Mouse (Mus musculus) left cerebral cortex, adult 2 months (tissue): ENCODE measurements at regions not wholly inside any gene's neighbourhood (a gene's known extent, or its start where the extent isn't known, plus 50 kb on each side); places are given as distances from the start of the nearest gene placed in this dataset.
"Not testable (repeated sequence)": the region's sequence is repeated elsewhere in the genome, so short reads cannot be mapped to it uniquely, and the experiment has no call there.

ENCODE experiments used
- DNase-seq, 2 experiments: peaks; one replicate each; pipeline ENCODE4 v3.0.0; 2021 to 2022; ENCODE audit warnings: low spot score in 2 of 2, mixed read lengths in 1 of 2; ENCODE audit errors: extremely low spot score in 1 of 2
- H3K27ac ChIP-seq: fragments of 200-600 bp; 2 replicates; pipeline ENCODE4 v1.8.1; 2022
- H3K4me3 ChIP-seq: fragments of 200-600 bp; 2 replicates; pipeline ENCODE4 v1.8.1; 2022
- CTCF ChIP-seq: fragments of 200-600 bp; IDR thresholded peaks from 2 replicates; pipeline ENCODE4 v1.8.1; 2022; ENCODE audit warnings: antibody characterized with exemption, mild to moderate bottlenecking, moderate library complexity
- intact Hi-C: fragments of 180-260 bp; cut with DNase I; formaldehyde crosslinking; loops from one replicate; pipeline ENCODE4 v1.15.1; 2025

GRCm38 (mm10) chr4:23341240-23341639, 853.1 kb upstream of the Pou3f2 start:
- intact Hi-C loops, result loop anchor here (10.0 kb wide), 1 partner anchor 336 kb away; no protein-coding TSS in a partner anchor
- Histone ChIP-seq H3K4me3 (no peak overlapping the region), H3K27ac (no peak overlapping the region)
- DNase-seq, result no peak
- TF ChIP-seq CTCF, result no peak

- DNase-seq, result no peak
- intact Hi-C loops, result no loop called here
- no peak for TF ChIP-seq CTCF
- no peak overlapping the region for H3K4me3 ChIP-seq
- H3K27ac ChIP-seq, result no peak overlapping the region
Measured at GRCm38 (mm10) chr4:23338481-23338880, 850.3 kb upstream of the Pou3f2 start.

- intact Hi-C loops, result no loop called here
- no peak for TF ChIP-seq CTCF
Measured at GRCm38 (mm10) chr4:23300617-23301016, 812.5 kb upstream of the Pou3f2 start.

DNA sequence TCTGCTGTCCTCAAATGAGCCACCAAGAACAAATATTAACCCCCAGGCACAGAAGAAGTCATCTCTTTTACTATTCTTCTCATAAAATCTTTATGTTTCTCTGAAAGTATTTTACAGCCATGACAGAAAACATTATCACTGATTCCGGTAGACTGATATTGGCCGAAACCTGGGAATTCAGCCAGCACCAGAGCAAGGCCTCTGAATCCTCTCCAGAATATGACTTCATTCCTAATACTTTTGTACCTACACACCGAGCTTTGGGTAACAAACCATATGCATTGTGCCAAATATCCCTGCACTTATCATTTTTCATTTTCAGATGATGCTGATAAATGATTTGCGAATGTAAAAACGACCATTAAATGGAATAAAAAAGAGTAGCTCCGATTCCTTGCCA, 791.9 kb upstream of the Pou3f2 start:
- no peak for DNase-seq
- no peak for TF ChIP-seq CTCF
- Histone ChIP-seq H3K4me3 (no peak overlapping the region), H3K27ac (no peak overlapping the region)
- intact Hi-C loops, result no loop called here

More at GRCm38 (mm10) chr4:23300617-23301016, 812.5 kb upstream of the Pou3f2 start:
- DNase-seq, result no peak
- Histone ChIP-seq H3K4me3 (no peak overlapping the region), H3K27ac (no peak overlapping the region)

DNA sequence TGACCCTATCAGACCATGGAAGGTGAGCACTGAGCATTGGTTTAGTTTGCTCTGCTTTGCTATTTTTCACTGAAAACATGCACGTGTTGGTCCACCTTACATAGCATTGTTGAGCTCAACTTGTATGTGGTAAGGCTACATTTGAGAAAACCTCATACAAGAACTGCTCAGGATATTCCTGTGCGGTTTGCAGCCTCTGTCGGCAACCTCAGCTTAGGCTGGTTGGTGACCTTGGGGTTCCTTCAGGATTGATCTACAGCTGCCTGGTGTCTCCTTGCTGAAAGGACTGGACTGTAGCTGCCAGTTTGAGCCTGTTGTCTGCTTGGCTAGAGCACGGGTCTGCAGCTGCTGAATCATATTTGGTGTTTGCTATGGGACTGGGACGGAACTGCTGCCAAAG, 787.0 kb upstream of the Pou3f2 start:
- H3K4me3 ChIP-seq, result no peak overlapping the region
- no peak for DNase-seq
- intact Hi-C loops, result no loop called here
- H3K27ac ChIP-seq, result no peak overlapping the region
- TF ChIP-seq CTCF, result no peak

DNA sequence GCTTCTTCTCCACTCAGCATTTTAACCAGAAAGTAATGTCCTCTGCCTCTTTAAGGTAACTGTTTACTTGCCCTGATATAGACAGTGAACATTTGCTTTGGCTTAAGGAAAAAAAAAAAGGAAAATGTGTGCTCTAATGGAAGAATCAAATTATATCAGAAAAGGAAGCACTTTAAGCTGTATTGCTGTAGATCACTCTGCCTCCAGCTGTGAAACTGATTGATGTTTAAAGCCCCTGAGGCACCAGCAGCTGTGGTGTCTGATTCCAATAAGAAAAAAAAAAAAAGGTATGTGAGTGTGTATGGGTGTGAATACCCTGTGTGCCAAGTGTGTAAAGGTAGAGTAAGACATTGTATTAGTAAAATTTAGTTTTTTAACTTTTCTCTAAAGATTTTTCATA, 783.8 kb upstream of the Pou3f2 start:
- no peak for DNase-seq
- intact Hi-C loops, result no loop called here
- TF ChIP-seq CTCF, result no peak
- no peak overlapping the region for H3K4me3 ChIP-seq
- H3K27ac ChIP-seq, result no peak overlapping the region

- no peak overlapping the region for H3K4me3 ChIP-seq
- DNase-seq, result no peak
- no peak for TF ChIP-seq CTCF
- intact Hi-C loops, result no loop called here
- H3K27ac ChIP-seq, result no peak overlapping the region
Measured at GRCm38 (mm10) chr4:23260371-23260770, 772.2 kb upstream of the Pou3f2 start.

GRCm38 (mm10) chr4:23234960-23235359, 746.8 kb upstream of the Pou3f2 start:
- intact Hi-C loops, result no loop called here
- no peak for DNase-seq
- H3K4me3 ChIP-seq, result no peak overlapping the region
- no peak for TF ChIP-seq CTCF
- H3K27ac ChIP-seq, result no peak overlapping the region

DNA sequence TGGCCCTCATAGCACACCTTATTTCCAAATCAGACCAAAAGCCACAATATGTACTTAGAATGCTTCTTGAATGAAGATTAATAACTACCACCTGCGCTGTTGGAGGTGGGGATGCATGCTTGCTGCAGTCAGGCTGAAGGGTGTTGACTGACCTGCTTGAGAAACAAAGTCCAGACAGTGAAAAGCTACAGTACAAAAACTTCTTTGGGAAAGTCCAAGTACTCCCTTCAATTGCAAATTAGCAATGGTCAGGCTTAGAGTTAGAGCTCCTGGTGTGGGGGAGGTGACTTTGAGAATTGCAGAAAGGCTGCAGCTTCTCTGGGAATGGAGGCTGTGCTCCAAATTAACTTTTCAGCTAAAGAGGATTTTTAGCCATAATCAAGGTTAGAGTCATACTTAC, 706.6 kb upstream of the Pou3f2 start:
- H3K27ac ChIP-seq, intact Hi-C loops, DNase-seq, H3K4me3 ChIP-seq: not testable (repeated sequence)

DNA sequence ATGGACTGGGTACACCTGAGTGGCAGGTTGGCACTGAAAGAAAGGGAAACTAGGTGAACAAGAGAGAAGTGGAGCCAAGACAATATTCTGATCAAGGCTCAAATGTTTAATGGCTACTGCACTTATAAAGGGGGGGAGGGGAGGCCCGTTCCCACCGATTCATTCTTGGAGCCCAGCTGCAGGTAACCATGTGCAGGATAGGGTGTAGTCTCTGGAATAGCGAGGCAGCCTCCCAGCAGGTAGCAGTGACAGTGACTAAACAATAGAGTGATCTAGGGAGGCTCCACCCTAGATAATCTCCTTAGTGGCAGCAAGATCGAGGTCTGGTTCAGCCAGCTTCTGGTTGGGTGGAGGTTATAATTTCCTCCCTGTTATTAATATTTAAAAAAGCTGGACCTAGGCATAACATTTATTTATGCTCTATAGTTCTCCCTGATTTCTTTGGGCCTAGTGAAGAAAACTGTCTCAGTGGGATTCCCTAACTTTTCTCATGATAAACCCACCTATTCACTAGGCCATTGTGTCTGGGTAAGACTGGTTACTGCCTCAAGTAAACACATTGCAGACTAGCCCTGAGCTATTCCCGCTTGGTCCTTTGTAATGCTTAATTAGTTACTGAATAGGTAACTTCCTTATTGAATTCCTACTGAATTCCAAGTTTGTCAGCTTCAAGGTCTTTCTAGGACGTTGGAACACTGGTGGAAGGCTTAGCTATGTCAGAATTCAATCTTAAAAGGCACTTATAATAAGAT, 705.4 kb upstream of the Pou3f2 start:
- Histone ChIP-seq H3K27ac (no peak overlapping the region), H3K4me3 (no peak overlapping the region)
- intact Hi-C loops, result no loop called here
- DNase-seq, result no peak
- no peak for TF ChIP-seq CTCF

- intact Hi-C loops, result no loop called here
- TF ChIP-seq CTCF, result no peak
- H3K4me3 ChIP-seq, result no peak overlapping the region
Measured at GRCm38 (mm10) chr4:23173811-23174210, 685.6 kb upstream of the Pou3f2 start.

DNA sequence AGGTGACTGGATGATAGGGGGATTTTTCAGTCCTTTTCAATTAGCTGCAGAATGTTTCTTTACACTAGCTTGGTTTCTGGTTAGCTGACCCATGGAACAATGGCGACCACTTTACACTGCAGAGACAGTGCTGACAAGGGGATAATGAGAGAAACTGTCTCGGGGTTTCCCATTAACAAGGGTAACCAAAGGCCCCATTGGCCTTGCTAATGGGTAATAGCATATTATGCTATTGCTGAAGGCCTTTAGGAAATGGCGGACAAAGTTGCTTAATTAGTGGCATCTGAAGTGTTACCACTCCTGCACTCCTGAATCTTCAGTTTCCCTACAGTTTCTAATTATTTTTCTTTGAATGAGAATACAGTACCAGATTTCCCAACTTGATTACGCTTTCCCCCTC, 685.2 kb upstream of the Pou3f2 start:
- intact Hi-C loops, result no loop called here
- no peak for TF ChIP-seq CTCF
- Histone ChIP-seq H3K27ac (no peak overlapping the region), H3K4me3 (no peak overlapping the region)
- no peak for DNase-seq

More at GRCm38 (mm10) chr4:23173811-23174210, 685.6 kb upstream of the Pou3f2 start:
- no peak overlapping the region for H3K27ac ChIP-seq
- no peak for DNase-seq
